Mouse (Mus musculus) urinary bladder, postnatal 10 days (tissue): ENCODE data around the gene Cnp.
"Not testable (repeated sequence)": the region's sequence is repeated elsewhere in the genome, so short reads cannot be mapped to it uniquely, and the experiment has no call there.

Experiments
- DNase-seq: peaks from one replicate; pipeline ENCODE4 v3.0.0; 2022; ENCODE audit warnings: low spot score

Gene Cnp

GRCm38 (mm10) chr11:100555583-100555982, 19.1 kb upstream of the Cnp start:
- no peak for DNase-seq

- DNase-seq = no peak
These were observed 17.1 kb upstream of the Cnp start for GRCm38 (mm10) chr11:100557563-100557962.

- DNase-seq = no peak
These were observed 15.2 kb upstream of the Cnp start for GRCm38 (mm10) chr11:100559476-100559875.

DNA sequence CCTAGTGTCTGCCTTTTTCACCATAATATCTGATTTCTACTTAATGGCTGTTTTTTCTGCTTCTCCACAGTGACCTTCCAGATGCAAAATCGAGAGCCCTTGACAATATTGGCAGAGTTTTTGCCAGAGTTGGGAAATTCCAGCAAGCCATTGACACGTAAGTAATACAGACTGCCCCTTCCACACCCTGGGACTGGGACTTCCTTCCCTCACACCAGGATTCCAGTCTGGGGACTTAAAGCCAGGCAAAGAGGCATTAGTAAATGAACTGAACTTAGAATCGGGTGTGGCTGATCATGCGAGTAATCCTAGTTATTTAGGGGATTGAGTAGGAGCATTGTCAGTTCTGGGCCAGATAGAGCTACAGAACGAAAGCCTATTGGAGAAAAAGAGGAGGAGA, 13.0 kb upstream of the Cnp start:
- DNase-seq = no peak

DNA sequence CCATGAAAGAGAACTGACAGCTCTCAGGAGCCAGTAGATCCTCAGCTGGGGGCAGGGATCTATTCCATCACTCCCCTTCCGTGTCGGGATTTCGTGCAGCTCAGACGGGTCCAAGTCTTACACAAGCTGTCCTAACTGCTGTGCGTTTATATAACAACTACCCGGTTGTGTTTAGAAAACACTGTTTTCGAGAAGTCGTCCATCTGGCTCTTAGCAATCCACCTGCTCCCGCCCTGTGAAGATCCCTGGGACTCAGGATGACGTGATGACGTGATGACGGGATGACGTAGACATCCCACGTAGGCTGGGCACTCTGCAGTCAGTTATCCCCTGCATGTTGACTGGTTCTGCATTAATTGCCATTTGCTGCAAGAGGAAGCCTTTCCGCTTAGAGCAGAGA, 10.4 kb upstream of the Cnp start:
- DNase-seq = no peak

DNA sequence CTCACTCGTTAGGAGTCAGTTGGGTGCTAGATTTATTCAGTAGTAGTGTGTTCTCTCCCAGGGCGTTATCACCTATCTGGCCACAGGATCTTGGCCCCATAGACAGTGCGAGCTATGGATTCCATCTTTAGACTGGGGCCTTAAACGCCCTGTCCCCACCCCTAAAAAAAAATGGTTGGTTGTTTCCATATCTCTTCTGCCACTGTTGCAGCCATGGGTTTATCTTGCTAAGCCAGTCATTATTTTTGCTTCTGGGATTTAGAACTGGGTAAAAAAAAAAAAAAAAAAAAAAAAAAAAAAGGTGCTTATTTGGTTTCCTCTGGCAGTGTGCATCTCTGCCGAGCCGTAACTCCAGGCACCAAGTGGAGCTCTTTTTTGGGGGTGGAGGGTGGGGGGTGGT, 10.0 kb upstream of the Cnp start:
- DNase-seq = no peak

GRCm38 (mm10) chr11:100567229-100567628, 7.5 kb upstream of the Cnp start:
- no peak for DNase-seq

- DNase-seq = no peak
These were observed 6.9 kb upstream of the Cnp start for GRCm38 (mm10) chr11:100567815-100568245.

DNA sequence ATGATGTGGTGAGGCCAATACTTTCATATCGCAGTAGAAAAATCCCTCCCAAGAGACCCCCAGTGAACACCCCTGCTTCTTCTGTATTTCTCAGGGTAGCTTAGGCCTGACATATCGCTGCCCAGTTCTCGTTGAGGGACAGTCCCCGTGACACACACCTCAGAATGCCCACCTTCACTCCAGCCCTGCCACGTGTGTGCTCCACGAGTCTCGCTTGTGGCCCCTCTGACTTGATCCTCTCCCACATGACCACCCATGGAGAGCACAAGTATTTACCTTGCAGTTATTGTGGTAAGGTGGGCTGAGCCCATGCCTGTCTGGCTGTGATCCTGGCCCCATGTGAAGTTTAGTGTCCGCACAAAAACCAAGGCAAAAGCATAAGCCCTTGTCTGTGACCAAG, 6.0 kb upstream of the Cnp start:
- no peak for DNase-seq

DNA sequence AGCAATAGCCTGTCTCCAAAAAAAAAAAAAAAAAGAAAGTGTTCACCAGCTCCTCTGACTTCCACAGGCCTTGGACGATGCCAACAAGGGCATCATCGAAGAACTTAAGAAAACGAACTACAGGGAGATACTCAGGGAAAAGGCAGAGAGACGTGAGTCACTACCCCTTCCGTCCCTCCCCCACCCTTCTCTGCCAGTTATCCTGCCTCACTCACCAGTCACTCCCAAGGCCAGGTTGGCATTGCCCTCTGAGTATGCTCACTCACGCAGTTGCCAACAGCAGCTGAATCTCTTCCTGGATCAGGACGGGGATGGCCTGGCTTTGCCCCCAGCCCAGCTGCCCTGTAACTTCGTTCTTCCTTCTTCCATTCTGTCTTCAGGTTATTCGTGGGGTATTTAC, 4.9 kb upstream of the Cnp start:
- DNase-seq = no peak

- DNase-seq = no peak
These were observed 4.1 kb upstream of the Cnp start for GRCm38 (mm10) chr11:100570430-100571201.

DNA sequence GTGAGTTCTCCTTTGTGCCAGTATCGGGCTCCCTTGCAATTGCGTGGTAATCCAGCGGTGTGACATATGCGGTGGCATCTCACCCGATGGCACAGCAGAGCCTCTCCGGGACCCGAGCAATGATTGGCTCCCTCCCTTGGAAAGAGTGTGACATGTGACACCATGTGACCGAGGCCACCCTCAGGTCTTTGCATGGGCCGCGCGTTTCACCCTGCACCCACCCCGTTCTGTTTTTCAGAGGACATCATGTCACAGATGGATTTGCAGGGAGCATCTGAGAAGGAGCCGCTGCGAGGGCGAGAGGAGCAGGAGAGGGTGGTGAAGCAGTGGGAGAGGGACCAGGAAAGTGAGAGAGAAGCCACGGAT, 3.5 kb upstream of the Cnp start:
- no peak for DNase-seq

- DNase-seq = no peak
These were observed 516 bp upstream of the Cnp start for GRCm38 (mm10) chr11:100574188-100574587.

GRCm38 (mm10) chr11:100575484-100575855, 766 bp downstream of the Cnp start:
- no peak for DNase-seq

DNA sequence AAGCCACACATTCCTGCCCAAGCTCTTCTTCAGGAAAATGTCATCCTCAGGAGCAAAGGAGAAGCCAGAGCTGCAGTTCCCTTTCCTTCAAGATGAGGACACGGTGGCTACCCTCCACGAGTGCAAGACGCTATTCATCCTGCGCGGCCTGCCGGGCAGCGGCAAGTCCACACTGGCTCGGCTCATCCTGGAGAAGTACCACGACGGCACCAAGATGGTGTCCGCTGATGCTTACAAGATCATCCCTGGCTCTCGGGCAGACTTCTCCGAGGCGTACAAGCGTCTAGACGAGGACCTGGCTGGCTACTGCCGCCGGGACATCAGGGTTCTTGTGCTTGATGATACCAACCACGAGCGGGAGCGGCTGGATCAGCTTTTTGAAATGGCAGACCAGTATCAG, 1.6 kb downstream of the Cnp start:
- DNase-seq = no peak

DNA sequence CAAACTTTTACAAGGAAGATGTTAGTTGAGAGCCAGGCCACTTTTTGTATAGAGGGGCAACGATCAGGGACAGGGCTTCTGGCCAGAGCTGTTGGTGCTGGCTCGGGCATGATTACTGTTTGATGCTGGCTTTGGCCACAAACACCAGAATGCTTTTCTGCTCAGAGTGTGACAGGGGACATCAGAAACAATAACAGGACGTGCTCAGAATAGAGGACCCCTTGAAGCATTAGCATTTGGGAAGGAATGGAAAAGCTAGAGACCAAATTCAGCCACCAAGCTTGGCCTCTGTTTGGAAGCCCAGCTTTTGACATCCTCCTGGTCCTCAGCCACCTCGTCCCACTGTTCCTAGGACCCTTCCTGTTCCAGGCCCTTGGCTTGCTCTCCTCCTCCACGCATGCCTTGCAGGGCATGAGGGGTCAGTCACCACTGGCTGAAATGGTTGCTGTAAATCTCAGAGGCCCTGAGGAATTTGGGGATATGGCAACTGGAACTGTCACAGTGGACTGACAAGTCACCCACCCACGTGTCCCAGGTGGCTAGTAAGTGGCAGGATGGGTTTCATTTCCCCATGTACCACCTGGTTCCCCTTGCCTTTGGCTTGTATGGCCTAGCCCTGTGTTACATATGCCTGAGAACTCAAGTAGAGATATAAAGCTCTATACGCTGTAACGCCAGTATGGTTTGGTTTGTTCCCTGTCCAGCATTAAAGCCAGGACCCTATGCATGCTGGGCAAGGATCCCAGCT, 3.3 kb downstream of the Cnp start:
- no peak for DNase-seq

DNA sequence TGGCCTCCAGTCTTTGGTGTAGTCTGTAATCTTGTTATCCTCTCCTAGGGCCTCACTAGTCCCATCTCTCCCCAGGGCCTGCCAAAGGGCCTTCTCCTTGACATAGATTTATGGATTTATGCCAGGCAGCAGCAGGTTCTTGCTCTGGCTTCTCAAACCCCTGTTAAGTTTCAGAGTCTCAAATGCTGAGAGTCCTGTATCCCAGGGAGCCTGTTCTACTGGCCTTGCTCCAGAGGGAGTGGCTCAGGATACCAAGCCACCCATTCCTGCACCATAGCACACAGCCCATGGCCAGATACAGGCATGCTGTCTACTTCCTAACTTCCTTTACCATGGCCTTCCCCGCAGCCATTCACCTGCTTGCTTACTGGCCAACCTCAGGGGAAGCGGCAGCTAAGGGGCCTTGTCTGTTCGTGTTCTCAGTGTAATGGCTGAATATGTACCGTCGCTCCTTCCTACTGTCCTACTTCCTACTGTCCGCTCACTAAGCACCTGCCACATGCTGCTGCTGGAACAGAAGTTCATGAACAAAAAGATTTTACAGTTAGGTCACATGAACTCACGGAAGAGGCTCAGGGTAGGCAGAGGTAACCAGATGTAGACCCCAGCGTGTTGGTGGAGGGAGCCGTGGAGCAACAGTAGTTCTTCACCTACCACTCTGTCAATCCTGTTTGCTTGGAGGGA, 4.6 kb downstream of the Cnp start:
- DNase-seq = no peak

DNA sequence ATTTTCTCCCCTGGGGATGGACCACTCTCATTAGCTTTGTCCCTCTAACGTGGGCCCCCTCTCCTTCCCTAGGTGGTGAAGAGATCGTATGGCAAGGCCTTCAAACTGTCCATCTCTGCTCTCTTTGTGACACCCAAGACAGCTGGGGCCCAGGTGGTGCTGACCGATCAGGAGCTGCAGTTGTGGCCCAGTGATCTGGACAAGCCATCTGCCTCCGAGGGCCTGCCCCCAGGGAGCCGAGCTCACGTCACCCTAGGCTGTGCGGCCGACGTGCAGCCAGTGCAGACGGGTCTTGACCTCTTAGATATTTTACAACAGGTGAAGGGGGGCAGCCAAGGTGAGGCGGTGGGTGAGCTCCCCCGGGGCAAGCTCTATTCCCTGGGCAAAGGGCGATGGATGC, 5.6 kb downstream of the Cnp start:
- no peak for DNase-seq

GRCm38 (mm10) chr11:100581756-100582155, 7.1 kb downstream of the Cnp start:
- DNase-seq = no peak

DNA sequence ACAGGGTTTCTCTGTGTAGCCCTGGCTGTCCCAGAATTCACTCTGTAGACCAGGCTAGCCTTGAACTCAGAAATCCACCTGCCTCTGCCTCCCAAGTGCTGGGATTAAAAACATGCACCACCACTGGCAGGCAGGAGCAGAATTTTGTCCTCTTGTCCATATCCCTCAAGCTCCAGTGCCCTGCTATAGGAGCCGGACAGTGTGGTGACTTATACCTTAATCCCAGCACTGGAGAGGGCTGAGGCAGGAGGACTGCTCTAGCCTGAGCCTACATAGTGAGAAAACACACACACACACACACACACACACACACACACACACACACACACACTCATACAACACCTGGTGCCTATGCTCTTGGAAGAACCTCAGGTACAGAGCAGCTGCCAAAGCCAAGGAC, 7.7 kb downstream of the Cnp start:
- DNase-seq = not testable (repeated sequence)

DNA sequence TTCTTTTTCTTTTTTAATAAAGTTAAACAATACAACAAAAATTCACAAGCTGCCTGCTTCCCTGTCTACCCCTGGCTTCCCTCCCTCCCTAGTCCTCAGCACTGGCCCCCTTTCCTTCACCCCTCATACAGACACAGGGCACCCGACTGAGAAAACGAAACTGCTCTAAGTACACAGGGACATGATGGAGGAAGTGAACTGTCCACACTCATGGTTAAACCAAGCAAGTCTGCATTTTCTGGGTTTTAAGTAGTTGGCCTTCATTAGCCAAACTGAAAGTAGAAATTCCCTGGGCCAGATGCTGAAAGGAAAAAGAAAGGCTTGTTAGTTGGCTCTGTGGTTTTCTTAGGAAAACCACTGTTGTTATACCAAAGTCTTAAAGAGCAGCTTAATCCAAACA, 8.1 kb downstream of the Cnp start:
- DNase-seq = no peak

GRCm38 (mm10) chr11:100584561-100584961, 9.9 kb downstream of the Cnp start:
- no peak for DNase-seq

GRCm38 (mm10) chr11:100585148-100585547, 10.4 kb downstream of the Cnp start:
- no peak for DNase-seq
